Mouse (Mus musculus) c-Kit-negative CD71-positive TER-119-positive erythroid progenitor cells, embryonic 14.5 days (primary cell): Measurements from ENCODE around the gene Plrg1.

Experiments
- DNase-seq: peaks from one replicate; pipeline ENCODE4 v3.0.0-alpha.2; 2013; ENCODE audit warnings: low read depth, low spot score

Gene Plrg1

DNA sequence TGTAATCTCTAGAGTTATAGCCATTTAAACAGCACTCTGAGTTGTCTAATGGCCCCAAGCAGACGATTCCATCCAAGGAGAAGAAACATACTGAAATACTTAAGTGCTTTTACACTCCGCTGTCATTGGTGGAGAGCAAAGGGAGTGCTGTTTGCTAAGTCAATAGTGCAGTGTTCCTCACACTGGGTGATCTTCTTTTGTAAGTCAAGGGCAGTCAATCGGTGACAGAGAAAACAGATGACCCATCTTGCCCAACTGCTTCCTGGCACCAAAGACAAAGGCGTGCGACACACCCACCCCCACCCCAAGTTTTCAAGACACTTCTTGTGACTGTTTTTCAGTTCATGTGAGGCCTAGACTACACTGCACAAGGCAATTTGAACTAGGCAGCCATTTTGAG is 3.2 kb upstream of the Plrg1 start:
- no peak for DNase-seq

DNA sequence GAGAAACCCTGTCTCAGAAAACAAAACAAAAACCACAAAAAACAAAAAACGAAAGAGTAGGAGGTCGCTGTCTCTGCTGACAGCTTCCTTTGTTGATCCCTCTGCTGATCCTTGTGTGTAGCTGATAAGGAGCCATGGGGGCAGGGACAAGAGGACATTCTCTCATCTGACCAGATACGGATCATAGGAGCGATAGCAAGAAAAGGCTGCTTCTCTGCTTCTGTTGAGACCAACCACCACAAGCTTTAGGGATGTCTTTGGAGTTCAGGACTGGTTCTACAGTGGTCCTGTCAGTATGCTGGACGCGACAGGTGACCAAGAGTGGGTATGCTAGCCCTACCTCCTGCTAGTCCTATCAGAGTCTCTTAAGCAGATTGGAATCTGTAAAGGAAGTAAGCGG is 2.2 kb upstream of the Plrg1 start:
- no peak for DNase-seq

DNA sequence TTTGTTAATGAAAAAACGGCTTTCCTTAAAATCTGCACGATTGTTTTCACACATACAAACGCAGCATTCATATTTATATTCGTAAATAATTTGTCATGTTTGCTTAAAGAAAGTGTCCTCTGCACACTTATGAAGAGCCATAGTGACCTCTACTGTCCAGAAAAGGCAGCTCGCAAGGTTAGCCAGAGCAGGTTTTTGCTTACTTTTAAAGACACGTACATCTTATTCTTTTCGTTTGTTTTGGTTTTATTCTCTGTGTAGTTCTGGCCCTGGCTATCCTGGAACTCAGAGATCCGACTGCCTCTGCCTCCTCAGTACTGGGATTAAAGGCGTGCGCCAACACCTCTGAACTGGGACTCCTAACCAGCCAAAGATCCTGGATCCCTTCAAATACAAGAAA is 1.6 kb upstream of the Plrg1 start:
- DNase-seq: no peak

DNA sequence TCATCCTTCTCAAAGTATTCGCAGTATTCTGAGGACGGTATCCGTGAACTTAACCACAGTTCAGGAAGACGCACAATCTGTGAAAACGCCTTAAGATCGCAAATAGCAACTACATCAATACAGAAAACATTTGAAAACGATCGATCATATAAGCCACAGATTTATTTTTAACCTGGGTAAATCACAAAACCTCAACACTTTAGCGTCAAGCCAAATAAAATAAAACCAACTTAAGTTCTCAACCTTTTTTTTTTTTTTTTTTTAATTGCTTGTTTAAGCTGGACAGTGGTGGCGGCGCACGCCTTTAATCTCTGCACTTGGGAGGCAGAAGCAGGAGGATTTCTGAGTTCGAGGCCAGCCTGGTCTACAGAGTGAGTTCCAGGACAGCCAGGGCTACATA is 563 bp upstream of the Plrg1 start:
- no peak for DNase-seq

DNA sequence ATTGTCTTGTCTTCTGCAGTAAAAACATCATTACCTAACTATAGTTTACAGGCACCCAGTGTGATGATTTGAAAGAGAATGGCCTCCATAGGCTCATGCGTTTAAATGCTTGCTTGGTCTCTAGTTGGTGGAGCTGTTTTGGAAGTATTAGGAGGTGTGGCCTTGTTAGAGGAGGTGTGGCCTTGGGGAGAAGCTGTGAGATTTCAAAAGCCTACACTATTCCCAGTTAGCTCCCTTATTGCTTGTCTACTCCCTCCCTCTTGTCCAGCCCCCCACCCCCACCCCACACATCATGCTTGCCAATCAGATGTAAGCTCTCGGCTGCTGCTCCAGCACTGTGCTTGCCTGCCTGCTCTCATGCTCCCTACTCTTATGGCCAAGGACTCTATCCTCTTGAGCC is 1.7 kb downstream of the Plrg1 start:
- DNase-seq: no peak

DNA sequence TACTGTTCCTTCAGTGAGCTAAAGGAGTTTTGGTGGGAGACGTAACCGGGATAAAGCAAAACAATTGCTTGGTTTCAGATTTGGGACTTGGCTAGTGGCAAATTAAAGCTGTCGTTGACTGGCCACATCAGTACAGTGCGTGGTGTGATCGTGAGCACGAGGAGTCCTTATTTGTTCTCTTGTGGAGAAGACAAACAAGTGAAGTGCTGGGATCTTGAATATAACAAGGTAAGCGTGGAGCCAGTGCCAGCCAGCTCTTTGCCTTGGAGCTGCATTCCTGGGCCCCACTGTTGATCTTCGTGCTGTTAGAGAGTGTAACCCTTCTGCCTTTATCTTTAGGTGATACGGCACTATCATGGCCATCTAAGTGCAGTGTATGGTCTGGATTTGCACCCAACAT is 12.6 kb downstream of the Plrg1 start:
- no peak for DNase-seq

DNA sequence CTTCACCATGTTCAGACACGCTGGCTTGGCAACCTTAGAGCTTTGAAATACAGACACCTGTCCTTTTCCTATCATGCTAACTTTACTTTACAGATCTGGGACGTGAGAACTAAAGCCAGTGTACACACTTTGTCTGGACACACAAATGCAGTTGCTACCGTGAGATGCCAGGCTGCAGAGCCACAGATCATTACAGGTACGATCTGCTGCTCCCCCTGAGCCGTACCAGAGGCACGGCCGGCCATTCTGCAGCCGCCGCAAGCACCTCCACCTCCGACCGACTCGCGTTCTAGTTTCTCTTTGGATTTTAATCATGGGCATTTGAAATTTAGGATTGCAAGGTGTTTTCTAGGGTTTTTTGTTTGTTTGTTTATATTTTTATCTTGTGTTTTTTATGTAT is 13.5 kb downstream of the Plrg1 start:
- no peak for DNase-seq

DNA sequence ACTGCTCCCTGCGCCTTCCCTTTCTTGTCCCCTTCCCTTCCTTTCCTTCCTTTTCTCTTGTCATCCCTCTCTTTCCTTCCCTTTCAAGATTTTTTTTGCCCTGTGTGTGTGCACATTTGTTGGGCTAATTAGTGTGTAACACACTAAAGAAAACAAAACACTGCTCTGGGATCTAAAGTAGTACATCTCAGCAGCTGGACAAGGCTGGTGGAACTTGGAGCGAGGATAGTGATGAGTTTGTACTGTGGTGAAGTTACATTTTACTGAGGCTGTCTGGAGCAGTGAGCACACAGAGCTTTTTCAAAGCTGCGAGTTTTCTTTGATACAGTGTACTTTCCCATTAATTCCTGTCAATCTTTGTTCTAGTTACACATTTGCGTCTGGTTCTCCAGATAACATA is 14.9 kb downstream of the Plrg1 start:
- no peak for DNase-seq

DNA sequence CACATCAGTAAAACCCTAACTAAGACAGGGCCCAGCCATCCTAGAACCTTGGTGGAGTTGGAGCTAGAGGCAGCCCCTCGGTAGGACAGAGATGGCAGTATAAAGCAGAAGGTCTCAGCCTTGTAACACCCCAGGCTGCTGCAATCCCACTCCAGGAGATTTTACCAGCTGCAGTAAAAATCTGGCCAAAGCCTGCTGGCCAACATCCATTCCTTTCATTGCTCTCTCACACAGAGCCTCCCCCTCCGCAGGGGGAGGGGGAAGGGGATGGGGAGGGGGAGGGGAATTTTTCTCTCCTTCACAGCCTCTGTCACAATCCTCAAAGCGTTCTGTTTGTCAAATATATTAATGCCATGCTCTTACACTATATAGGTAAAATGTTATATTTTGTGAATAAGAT is 21.2 kb downstream of the Plrg1 start:
- no peak for DNase-seq

DNA sequence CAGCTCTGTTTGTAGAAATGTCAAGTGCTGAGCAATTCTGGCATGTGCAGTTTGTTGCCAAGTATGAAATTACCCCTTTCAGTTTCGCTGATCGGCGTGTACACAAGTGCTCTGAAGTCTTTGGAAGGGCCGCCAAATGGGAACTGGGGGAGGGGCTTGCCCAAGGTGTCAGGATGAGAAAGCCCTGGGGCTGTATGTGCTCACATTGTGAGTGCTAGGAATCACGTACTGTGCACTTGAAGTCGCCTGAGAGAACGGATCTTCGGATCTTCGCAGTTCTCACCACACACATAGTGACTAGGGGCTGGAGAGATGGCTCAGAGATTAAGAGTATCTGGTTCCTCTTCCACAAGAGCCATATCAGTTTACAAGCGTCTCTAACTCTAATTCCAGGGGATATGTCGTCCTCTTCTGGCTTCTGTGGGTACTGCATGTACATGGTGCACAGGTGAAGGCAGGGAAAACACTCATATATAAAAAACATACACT is 25.3 kb downstream of the Plrg1 start:
- DNase-seq: no peak

DNA sequence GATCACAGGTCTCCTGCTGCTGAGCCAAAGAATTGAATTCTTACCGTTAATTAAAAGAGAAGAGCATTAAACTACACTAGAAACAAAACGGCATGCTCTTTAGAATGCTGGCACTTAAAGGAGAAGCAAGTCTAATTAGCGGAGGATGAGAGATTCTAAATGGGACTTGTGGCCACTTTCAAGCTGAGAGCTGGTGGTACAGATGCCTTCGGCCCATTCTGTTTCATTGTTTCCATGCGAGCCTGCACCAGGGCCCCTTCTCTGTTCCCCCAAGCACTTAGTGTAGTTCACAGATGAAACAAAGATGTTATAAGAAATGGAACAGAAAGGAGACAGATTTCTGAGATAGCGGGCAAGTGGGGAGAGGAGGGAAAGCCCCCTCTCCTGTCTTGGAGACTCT is 42.3 kb downstream of the Plrg1 start:
- DNase-seq: no peak

DNA sequence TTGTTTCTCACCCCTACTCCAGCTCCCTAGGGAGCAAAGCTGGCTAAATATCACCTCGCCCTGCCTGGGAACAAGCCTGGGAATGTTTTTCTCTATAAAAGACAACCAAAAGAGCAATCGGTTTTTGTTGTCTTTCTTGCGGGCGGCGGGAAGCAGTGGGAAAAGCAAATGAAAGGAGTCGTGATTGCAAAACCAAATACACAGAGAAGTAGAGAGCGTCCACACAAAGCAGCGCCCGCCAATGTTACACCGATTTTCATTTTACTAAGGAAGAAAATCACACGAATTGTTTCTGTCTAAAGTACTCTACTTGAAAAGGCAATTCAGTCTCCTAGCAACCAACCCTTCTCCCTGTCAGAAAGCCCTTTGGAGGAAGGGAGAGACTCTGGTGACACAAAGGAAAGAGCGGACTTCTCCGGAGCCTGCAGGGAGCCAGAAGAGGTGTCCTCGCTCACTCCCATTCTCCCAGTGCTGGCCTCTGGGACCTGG is 43.3 kb downstream of the Plrg1 start:
- no peak for DNase-seq

DNA sequence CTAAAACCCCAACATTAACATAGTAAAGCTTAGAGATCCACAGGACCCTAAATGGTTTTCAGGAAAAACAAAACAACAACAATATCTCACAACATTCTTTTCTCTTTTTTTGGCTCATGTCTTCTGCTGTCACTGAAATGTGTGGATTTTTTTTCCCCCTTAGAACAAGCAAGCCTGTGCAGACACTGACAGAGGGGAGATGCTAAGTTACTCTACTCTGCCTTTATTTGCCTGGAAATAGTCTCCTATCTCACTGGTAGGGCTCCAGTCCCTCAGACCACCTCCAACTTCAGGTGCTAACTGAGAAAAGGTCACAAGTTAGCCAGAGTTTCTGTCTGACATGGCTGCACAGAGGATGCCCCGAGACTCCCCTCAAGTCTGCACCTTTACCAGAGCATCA is 43.8 kb downstream of the Plrg1 start:
- no peak for DNase-seq

DNA sequence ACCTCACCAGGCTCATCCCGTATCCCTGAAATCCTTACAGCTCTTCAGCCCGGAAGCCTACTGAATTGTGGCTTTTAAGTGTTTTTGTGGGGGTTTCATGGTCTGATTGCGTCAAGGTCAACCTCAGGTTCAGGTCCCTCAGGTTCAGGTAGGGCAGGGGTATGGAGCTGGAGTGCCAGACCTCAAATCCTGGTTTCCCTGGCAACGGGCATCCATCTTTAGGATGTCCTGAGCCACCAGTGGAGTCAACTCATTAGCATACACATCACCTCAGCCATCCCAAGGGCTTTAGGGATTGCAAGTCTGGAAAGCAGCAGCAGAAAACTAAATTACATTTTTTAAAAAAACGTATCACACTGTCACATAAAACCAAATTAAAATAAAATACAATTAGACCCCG is 44.3 kb downstream of the Plrg1 start:
- no peak for DNase-seq

DNA sequence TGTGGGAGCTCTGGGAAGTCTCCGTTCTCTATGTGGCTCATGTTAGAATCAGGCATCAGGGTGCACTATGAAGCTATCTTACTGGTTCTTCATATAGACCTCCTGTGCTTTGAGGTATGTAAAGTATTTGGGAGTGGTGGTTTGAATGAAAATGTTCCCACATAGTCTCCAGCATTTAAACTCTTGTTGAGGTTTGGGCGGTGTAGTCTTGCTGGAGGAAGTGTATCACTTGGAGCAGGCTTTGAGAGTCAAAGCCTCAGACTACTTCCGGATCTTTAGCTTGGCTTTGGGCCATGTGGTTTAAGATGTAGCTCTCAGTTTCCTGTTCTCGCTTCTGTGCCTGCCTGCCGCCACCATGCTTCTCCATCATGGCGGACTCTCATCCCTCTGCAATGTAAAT is 47.0 kb downstream of the Plrg1 start:
- no peak for DNase-seq

DNA sequence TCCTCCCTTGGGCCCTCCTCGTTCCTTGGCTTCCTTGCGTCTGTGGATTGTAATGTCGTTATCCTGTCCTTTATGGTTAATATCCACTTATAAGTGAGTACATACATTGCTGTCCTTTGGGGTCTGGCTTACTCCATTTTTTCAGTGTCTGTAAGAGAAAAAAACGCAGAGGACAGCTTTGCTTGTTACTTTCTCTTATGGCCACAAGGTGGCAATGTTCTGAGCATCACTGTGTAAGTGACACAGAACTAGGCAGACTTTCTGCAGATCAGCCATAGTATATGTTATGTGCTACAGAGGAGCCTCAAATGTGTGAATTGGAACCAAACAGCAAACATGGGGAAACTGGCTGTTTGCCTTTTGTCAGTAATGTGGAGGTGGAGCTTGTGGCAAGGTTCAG is 54.8 kb downstream of the Plrg1 start:
- DNase-seq: no peak

DNA sequence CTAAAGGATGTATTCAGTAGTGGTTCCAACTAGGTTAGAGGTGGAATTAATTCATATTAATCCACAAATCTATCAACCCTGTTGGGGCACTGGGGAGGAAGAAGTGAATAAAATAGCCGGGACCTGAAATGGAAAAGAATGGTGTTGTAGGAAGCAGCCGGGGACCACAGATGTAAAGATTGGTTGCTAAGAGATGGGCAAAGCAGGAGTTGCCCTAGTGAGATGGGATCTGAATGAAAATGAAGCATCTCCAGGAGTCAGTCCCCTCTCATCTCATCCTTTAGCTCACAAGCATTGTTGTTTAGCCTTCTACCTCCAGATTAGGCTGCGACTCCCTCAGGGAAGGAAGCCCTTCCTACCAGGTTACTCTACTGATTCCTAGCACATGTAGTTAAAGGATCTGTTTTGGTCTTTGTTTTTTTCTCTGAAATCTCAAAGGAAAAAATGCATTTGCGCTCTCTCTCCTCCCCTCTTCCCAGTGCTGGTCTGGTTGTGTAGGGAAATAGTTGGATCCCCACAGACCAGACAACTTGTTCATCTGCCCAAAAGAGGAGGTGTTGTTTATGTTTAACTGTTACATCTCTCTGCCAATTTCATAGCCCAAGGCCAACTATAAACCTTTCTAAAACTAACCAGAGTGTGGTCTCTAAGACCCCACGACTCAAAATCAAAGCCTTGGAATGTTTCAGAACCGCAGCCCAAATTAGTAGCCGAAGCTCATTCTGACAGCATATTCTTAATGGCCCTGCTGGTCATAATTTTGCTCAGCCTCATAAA is 56.4 kb downstream of the Plrg1 start:
- DNase-seq: no peak

DNA sequence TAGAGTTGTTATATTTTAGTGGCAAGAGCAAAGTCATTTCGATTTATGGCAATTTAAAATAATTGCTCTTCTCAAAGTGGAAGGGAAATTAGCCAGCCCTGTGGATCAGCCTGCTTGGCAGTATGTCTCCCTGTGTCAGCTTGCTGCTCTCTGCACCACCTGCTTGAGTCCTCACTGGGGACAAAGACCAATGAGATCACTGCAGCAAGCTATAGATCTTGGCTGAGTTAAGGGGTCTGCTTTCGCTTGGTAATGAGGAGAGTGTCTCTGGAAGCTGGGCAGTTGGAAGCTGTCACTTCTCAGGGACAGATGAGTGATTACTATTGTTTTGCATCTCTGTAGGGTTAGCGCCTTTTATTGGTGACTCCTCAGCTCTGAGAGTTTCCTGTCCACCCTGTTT is 57.5 kb downstream of the Plrg1 start:
- DNase-seq: no peak

DNA sequence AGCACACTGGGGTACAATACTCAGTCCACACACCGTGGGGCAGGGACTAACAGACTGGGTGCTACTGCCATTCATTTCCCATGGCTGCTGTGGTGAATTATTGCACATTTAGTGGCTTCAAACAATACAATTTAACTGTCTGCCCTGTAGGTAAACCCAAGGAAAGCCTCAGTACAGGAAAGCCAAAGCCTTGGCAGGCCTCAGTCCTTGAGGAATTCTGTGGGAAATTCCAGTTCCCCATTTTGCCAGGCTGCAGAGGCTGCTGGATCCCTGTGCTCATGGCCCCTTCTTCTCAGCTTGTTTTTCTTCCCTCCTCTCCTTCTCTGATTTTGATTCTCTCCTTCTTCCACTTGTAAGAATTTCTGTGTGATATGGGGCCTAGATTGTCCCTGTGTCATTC is 59.6 kb downstream of the Plrg1 start:
- DNase-seq: no peak

DNA sequence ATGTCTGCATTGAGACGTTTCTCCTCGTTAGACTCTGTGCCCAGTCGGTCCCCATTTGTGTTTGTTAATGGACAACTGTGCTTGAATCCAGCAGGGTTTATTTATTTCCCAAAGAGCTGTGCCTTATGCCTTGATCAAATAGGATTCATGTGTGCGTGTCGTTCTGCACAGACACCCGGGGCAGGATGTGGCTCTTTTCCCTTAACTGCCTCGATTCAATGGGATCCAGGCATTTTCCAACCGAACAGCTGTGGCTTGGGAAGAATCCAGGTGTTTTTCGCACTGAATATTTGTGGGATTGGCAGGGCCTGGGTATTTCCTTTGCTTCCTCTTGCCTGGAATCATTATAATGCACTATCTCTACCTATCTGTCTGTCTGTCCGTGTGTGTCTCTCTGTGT is 62.3 kb downstream of the Plrg1 start:
- DNase-seq: no peak
